Mouse (Mus musculus): ENCODE data around the gene Acot11.

- TF ChIP-seq POLR2A (IDR thresholded peaks at IDR 0.05; ENCODE audit: insufficient read depth, low read depth, low read length): no peak
- no peak for TF ChIP-seq CTCF (IDR thresholded peaks at IDR 0.05)
Observed at GRCm38 (mm10) chr4:106747001-106747580, 57.7 kb downstream of the Acot11 start.

Data from heart, adult 2 months (tissue).